Mouse (Mus musculus): Measurements from ENCODE around the gene Frrs1. TPM values are rescaled to one million over a fixed set of nuclear protein-coding genes. Genes with fewer than 3 reads are reported as not detected.

Gene Frrs1
- polyA plus RNA-seq, 1 experiment from 2014 or later = 14.2 TPM

- no peaks in the 10 kb centered on the region for H3K4me1 ChIP-seq
- H3K27me3 ChIP-seq = no peaks in the 10 kb centered on the region
- no peak overlapping the region for H3K9ac ChIP-seq
- no peak overlapping the region for H3K4me2 ChIP-seq
- WGBS = 97% methylated on average over 3 of the region's 3 CpGs
- ATAC-seq (ENCODE audit: insufficient number of reproducible peaks, insufficient read depth, low FRiP score, low TSS enrichment, low read depth) = no peak
- H3K27ac ChIP-seq = no peak overlapping the region
- no peaks in the 10 kb centered on the region for H3K9me3 ChIP-seq
- no peaks in the 10 kb centered on the region for H3K36me3 ChIP-seq
- H3K4me3 ChIP-seq = no peak overlapping the region
These were observed 92.2 kb downstream of the Frrs1 start for GRCm38 (mm10) chr3:116951489-116951888.

GRCm38 (mm10) chr3:116952242-116952899 lies 93.1 kb downstream of the Frrs1 start:
- WGBS = 73% methylated on average over 8 of the region's 8 CpGs
- H3K27me3 ChIP-seq = no peaks in the 10 kb centered on the region
- no peak overlapping the region for H3K4me2 ChIP-seq
- H3K4me1 ChIP-seq = no peaks in the 10 kb centered on the region
- no peak overlapping the region for H3K27ac ChIP-seq
- no peak for ATAC-seq (ENCODE audit: insufficient number of reproducible peaks, insufficient read depth, low FRiP score, low TSS enrichment, low read depth)
- no peak overlapping the region for H3K9ac ChIP-seq
- no peak overlapping the region for H3K4me3 ChIP-seq
- H3K36me3 ChIP-seq = no peaks in the 10 kb centered on the region
- no peaks in the 10 kb centered on the region for H3K9me3 ChIP-seq

GRCm38 (mm10) chr3:116953366-116953765 lies 94.1 kb downstream of the Frrs1 start:
- Histone ChIP-seq H3K9me3 (no peaks in the 10 kb centered on the region), H3K4me2 (no peak overlapping the region), H3K4me1 (no peaks in the 10 kb centered on the region), H3K27ac (no peak overlapping the region), H3K9ac (no peak overlapping the region), H3K27me3 (no peaks in the 10 kb centered on the region), H3K4me3 (no peak overlapping the region), H3K36me3 (no peaks in the 10 kb centered on the region)
- no peak for ATAC-seq (ENCODE audit: insufficient number of reproducible peaks, insufficient read depth, low FRiP score, low TSS enrichment, low read depth)
- WGBS = 81% methylated on average over 6 of the region's 6 CpGs

- no peaks in the 10 kb centered on the region for H3K36me3 ChIP-seq
- H3K9ac ChIP-seq = no peak overlapping the region
- H3K4me3 ChIP-seq = no peak overlapping the region
- WGBS = 66% methylated on average over 6 of the region's 6 CpGs
- H3K9me3 ChIP-seq = no peaks in the 10 kb centered on the region
- no peak overlapping the region for H3K27ac ChIP-seq
- H3K4me2 ChIP-seq = no peak overlapping the region
- H3K27me3 ChIP-seq = no peaks in the 10 kb centered on the region
- H3K4me1 ChIP-seq = no peaks in the 10 kb centered on the region
- ATAC-seq (ENCODE audit: insufficient number of reproducible peaks, insufficient read depth, low FRiP score, low TSS enrichment, low read depth) = no peak
These were observed 95.8 kb downstream of the Frrs1 start for GRCm38 (mm10) chr3:116955061-116955460.

Other genes with a start within 250 kb of the Frrs1 start
- 44.3 and 44.8 TPM in 2 replicates for gene Trmt13, start 244.9 kb upstream of the Frrs1 start, polyA plus RNA-seq (2015; fragmentation: Nextera tagmentation; extraction: Ambion mirVana)
- gene Mfsd14a, start 196.8 kb upstream of the Frrs1 start, polyA plus RNA-seq (2015; fragmentation: Nextera tagmentation; extraction: Ambion mirVana) = 78.5 and 80.5 TPM in 2 replicates
- not detected in 2 replicates for gene Gm43191, start 178.2 kb upstream of the Frrs1 start, polyA plus RNA-seq (2015; fragmentation: Nextera tagmentation; extraction: Ambion mirVana)
- gene Slc35a3, start 146.6 kb upstream of the Frrs1 start, polyA plus RNA-seq (2015; fragmentation: Nextera tagmentation; extraction: Ambion mirVana) = 8.7 and 10.4 TPM in 2 replicates
- gene Agl, start 51.3 kb upstream of the Frrs1 start, polyA plus RNA-seq (2015; fragmentation: Nextera tagmentation; extraction: Ambion mirVana) = 17.3 and 19.6 TPM in 2 replicates
- gene 4930455H04Rik, start 108.8 kb downstream of the Frrs1 start, polyA plus RNA-seq (2015; fragmentation: Nextera tagmentation; extraction: Ambion mirVana) = not detected in 2 replicates
- 8.1 and 8.2 TPM in 2 replicates for gene Palmd, start 109.5 kb downstream of the Frrs1 start, polyA plus RNA-seq (2015; fragmentation: Nextera tagmentation; extraction: Ambion mirVana)

Measured in embryonic facial prominence, embryonic 13.5 days (tissue).